Mouse (Mus musculus): ENCODE data around the gene AI413582.

DNA sequence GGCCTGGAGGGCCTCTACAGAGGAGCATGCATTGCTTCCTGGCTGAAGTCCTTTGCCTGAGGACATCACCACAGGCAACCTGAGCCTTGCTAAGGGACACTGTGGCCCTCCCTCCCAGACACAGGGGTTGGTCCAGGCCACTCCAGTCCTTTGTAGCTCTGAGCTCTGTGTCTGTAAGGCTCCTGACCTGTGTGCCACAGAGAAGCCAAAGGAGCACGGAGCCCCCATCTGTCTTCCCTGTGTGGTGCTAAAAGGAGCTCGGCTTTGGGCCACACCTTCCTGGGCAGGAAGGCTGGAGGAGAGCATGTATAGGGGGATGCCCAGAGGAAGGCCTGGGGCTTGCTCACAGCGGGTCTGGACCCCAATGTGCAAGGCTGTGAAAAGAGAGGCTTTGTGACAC, 23.6 kb downstream of the AI413582 start:
- TF ChIP-seq POLR2A (IDR thresholded peaks at IDR 0.05; ENCODE audit: low read depth, low read length) = no peak
- TF ChIP-seq CTCF (IDR thresholded peaks at IDR 0.05; ENCODE audit: extremely low read depth, insufficient read length, insufficient replicate concordance, low read depth, low read length) = no peak
